ENCODE assay signal across 11 mouse cellular contexts in genomic region chr1:66407270-66407967, GRCm38 (mm10).
DNase-seq lines count a peak whose midpoint lies in the region; ATAC-seq and TF ChIP-seq lines count a peak whose summit lies in the region.
"Had no signal": no experiment of that assay in that cellular context is flagged by ENCODE, and none has a peak within 500 bp of the region (broad histone marks: within the 10 kb centered on the region; RNA-seq: fewer than 3 reads in every experiment).

No protein-coding gene starts in this region.

- TF ChIP-seq RAD21 in CH12.LX (IDR thresholded peaks at IDR 0.05; ENCODE audit: low read depth, low read length): peak; percentile 23

- TF ChIP-seq EP300 in CH12.LX (IDR thresholded peaks at IDR 0.05; ENCODE audit: low read length): no peak

- H3K9ac ChIP-seq in CH12.LX (ENCODE audit: insufficient read depth, low read depth): no peak overlapping the region
- H3K9ac ChIP-seq in embryonic facial prominence, embryonic 12.5 days: no peak overlapping the region
- no peak overlapping the region for H3K9ac ChIP-seq in midbrain, embryonic 12.5 days (replicated peaks)
- H3K9ac ChIP-seq: heart, embryonic 12.5 days had no signal

- TF ChIP-seq POLR2A in CH12.LX (IDR thresholded peaks at IDR 0.05; ENCODE audit: low read depth, low read length): no peak

- in situ Hi-C loops in CH12.LX (cut with MboI; ENCODE audit: low pct_ligation_motif_present, low pct_unique_long_range_greater_than_20kb, low sequenced_read_pairs): loop anchor here (25.0 kb wide), 1 partner anchor 295 kb away; no protein-coding TSS in a partner anchor

- intact Hi-C loops in heart, postnatal 36 days (cut with DNase I): no loop called here

- no peak for DNase-seq in CH12.LX (ENCODE audit: extremely low read depth)
- DNase-seq in brain, adult 2 months (ENCODE audit: low read depth, low spot score): peak; percentile 27
- DNase-seq in spleen, adult 18-20 months: no peak
- DNase-seq in spleen, postnatal 14 days (ENCODE audit: low spot score in 2 of 2): no peak
- DNase-seq in urinary bladder, adult 18-20 months (ENCODE audit: low spot score in 2 of 2): no peak
- DNase-seq in heart, postnatal 36 days: no peak

- 0 out of 2 replicates have a peak, but pooled peaks have one; percentile 64 for ATAC-seq in embryonic facial prominence, embryonic 12.5 days (ENCODE audit: insufficient number of reproducible peaks, insufficient read depth, low FRiP score, low TSS enrichment)
- peak; percentile 58 for ATAC-seq in midbrain, embryonic 12.5 days (ENCODE audit: low FRiP score, low read depth)
- ATAC-seq: Patski had no signal

- no peaks in the 10 kb centered on the region for H3K79me2 ChIP-seq in CH12.LX (replicated peaks; ENCODE audit: control insufficient read depth, extremely low read depth, insufficient read depth, poor library complexity, severe bottlenecking)

- no peaks in the 10 kb centered on the region for H3K27me3 ChIP-seq in CH12.LX (replicated peaks)
- no peaks in the 10 kb centered on the region for H3K27me3 ChIP-seq in embryonic facial prominence, embryonic 12.5 days
- no peaks in the 10 kb centered on the region for H3K27me3 ChIP-seq in midbrain, embryonic 12.5 days
- H3K27me3 ChIP-seq: heart, embryonic 12.5 days; Patski had no signal

- H3K4me1 ChIP-seq in CH12.LX (ENCODE audit: control insufficient read depth in 1 of 2, insufficient read depth in 2 of 2): no peaks in the 10 kb centered on the region
- H3K4me1 ChIP-seq in embryonic facial prominence, embryonic 12.5 days: no peaks in the 10 kb centered on the region
- 0 out of 2 replicates have a peak, but pooled peaks cover 2% of the 10 kb centered on the region for H3K4me1 ChIP-seq in midbrain, embryonic 12.5 days
- H3K4me1 ChIP-seq: heart, embryonic 12.5 days had no signal

- no peak overlapping the region for H3K27ac ChIP-seq in CH12.LX (ENCODE audit: insufficient read depth, low read depth)
- no peak overlapping the region for H3K27ac ChIP-seq in embryonic facial prominence, embryonic 12.5 days
- H3K27ac ChIP-seq in midbrain, embryonic 12.5 days (replicated peaks): no peak overlapping the region

- dilution Hi-C loops in CH12.LX (cut with MboI; ENCODE audit: extremely low pct_ligation_motif_present, extremely low pct_unique_long_range_greater_than_20kb, low sequenced_read_pairs): no loop called here

- peak in 1 of 2 experiments; percentile 23; a peak in 1 of 4 replicates for TF ChIP-seq CTCF in CH12.LX (conservative IDR thresholded peaks at IDR 0.05 in 1 of 2, IDR thresholded peaks at IDR 0.05 in 1 of 2; ENCODE audit: low read depth in 2 of 2, low read length in 2 of 2)

- no peaks in the 10 kb centered on the region for H3K36me3 ChIP-seq in CH12.LX (replicated peaks in 1 of 2; ENCODE audit: control insufficient read depth in 1 of 2, insufficient read depth in 1 of 2, low read length in 1 of 2)
- H3K36me3 ChIP-seq in embryonic facial prominence, embryonic 12.5 days: no peaks in the 10 kb centered on the region
- peaks cover 47% of the 10 kb centered on the region for H3K36me3 ChIP-seq in midbrain, embryonic 12.5 days
- H3K36me3 ChIP-seq: heart, embryonic 12.5 days had no signal

- 70% methylated on average over 13 of the region's 13 CpGs for whole genome bisulfite sequencing in embryonic facial prominence, embryonic 12.5 days
- WGBS in midbrain, embryonic 12.5 days: 56% methylated on average over 13 of the region's 13 CpGs

- H3K9me3 ChIP-seq in CH12.LX (replicated peaks; ENCODE audit: low read length): no peaks in the 10 kb centered on the region
- H3K9me3 ChIP-seq in embryonic facial prominence, embryonic 12.5 days: no peaks in the 10 kb centered on the region
- no peaks in the 10 kb centered on the region for H3K9me3 ChIP-seq in midbrain, embryonic 12.5 days
- H3K9me3 ChIP-seq: heart, embryonic 12.5 days had no signal

- H3K4me2 ChIP-seq in CH12.LX (ENCODE audit: insufficient read depth, low read depth, poor library complexity, severe bottlenecking): no peak overlapping the region
- no peak overlapping the region for H3K4me2 ChIP-seq in embryonic facial prominence, embryonic 12.5 days (replicated peaks)
- H3K4me2 ChIP-seq in midbrain, embryonic 12.5 days (replicated peaks): no peak overlapping the region
- H3K4me2 ChIP-seq: heart, embryonic 12.5 days; liver, embryonic 11.5 days had no signal

- no peak overlapping the region for H3K4me3 ChIP-seq in CH12.LX (replicated peaks in 1 of 3; ENCODE audit: low read depth in 2 of 3, low read length in 2 of 3, poor library complexity in 1 of 3)
- H3K4me3 ChIP-seq in embryonic facial prominence, embryonic 12.5 days: no peak overlapping the region
- H3K4me3 ChIP-seq in midbrain, embryonic 12.5 days: no peak overlapping the region
- H3K4me3 ChIP-seq: heart, embryonic 12.5 days had no signal

TF ChIP-seq in CH12.LX, 34 proteins besides CTCF, POLR2A, EP300 and RAD21:
- TF ChIP-seq SMC3 (IDR thresholded peaks at IDR 0.05; ENCODE audit: low read depth, low read length) (peak; percentile 13; the same call in 1 of the 2 replicates), PAX5 (IDR thresholded peaks at IDR 0.05; ENCODE audit: low read length) (no peak)
